In the genomic region with DNA sequence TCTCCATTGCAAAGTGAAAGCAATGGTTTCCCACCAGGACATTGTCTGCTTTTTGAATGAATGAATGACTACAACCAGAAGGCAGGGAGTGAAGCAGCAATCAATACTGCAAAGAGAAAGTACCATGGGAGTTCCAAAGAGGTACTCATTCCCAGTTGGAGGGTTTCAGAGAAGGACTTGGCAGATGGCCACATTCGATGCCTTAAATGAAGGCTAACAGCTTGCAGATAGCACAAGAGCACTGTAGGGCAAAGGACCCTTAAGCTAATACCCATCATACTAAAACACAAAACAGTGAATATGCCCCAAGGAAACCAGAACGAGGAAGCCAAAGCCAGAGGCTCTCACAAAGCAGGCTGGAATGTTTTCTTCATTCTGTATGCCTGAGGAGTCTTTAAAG, we compare ENCODE assay signal across 14 mouse cellular contexts.
"Had no signal": no experiment of that assay in that cellular context is flagged by ENCODE, and none has a peak within 500 bp of the region (broad histone marks: within the 10 kb centered on the region; RNA-seq: fewer than 3 reads in every experiment).

No protein-coding gene starts in this region.

- H3K27ac ChIP-seq: kidney, postnatal 0 days; limb, embryonic 15.5 days; liver, embryonic 12.5 days; midbrain, embryonic 12.5 days; neural tube, embryonic 13.5 days; stomach, embryonic 15.5 days had no signal

- H3K27me3 ChIP-seq: limb, embryonic 15.5 days; liver, embryonic 12.5 days; midbrain, embryonic 12.5 days; neural tube, embryonic 13.5 days; stomach, embryonic 15.5 days had no signal

- H3K9ac ChIP-seq: limb, embryonic 15.5 days; liver, embryonic 12.5 days; midbrain, embryonic 12.5 days; neural tube, embryonic 13.5 days; stomach, embryonic 15.5 days had no signal

- H3K36me3 ChIP-seq: limb, embryonic 15.5 days; liver, embryonic 12.5 days; midbrain, embryonic 12.5 days; neural tube, embryonic 13.5 days; stomach, embryonic 15.5 days had no signal

- DNase-seq: kidney, adult 9 months; kidney, postnatal 36 days; layer of hippocampus, adult 9-11 months; layer of hippocampus, postnatal 36 days; retina, postnatal 1 day; thymus, adult 2 months; thymus, postnatal 25 days had no signal

- H3K4me2 ChIP-seq: limb, embryonic 15.5 days; liver, embryonic 12.5 days; midbrain, embryonic 12.5 days; neural tube, embryonic 13.5 days; stomach, embryonic 15.5 days had no signal

- ATAC-seq: liver, embryonic 12.5 days; midbrain, embryonic 16.5 days had no signal

- H3K4me3 ChIP-seq: limb, embryonic 15.5 days; liver, embryonic 12.5 days; midbrain, embryonic 12.5 days; neural tube, embryonic 13.5 days; stomach, embryonic 15.5 days had no signal

- H3K4me1 ChIP-seq: limb, embryonic 15.5 days; liver, embryonic 12.5 days; midbrain, embryonic 12.5 days; neural tube, embryonic 13.5 days; stomach, embryonic 15.5 days had no signal

- H3K9me3 ChIP-seq: limb, embryonic 15.5 days; liver, embryonic 12.5 days; midbrain, embryonic 12.5 days; neural tube, embryonic 13.5 days; stomach, embryonic 15.5 days had no signal
